Mouse (Mus musculus) liver, postnatal 0 days (tissue): ENCODE data around the gene Esyt3. TPM values are rescaled to one million over a fixed set of nuclear protein-coding genes. Genes with fewer than 3 reads are reported as not detected.

Experiments used
- ATAC-seq: fragments of 200-750 bp; cut with Nextera tagmentation; 2 replicates; pipeline ENCODE4 v1.8.0; 2017; ENCODE audit warnings: mild to moderate bottlenecking, moderate library complexity
- DNase-seq: peaks from one replicate; pipeline ENCODE4 v3.0.0-alpha.2; 2016
- H3K27ac ChIP-seq: fragments of 300-500 bp; sonication (generic); 2 replicates; pipeline ENCODE4 v1.5.1; 2014; ENCODE audit warnings: antibody characterized with exemption, moderate library complexity, mild to moderate bottlenecking, low read depth
- H3K27me3 ChIP-seq: fragments of 300-500 bp; sonication (generic); 2 replicates; pipeline ENCODE4 v1.6.1; 2014; ENCODE audit warnings: low read length, control low read depth, mixed read lengths; ENCODE audit not compliant: insufficient read depth
- H3K36me3 ChIP-seq: fragments of 300-500 bp; sonication (generic); replicated peaks from 2 replicates; pipeline ENCODE4 v1.6.1; 2014; ENCODE audit warnings: mild to moderate bottlenecking, control low read depth, low read length, moderate library complexity, mixed read lengths; ENCODE audit not compliant: insufficient read depth
- H3K4me1 ChIP-seq: fragments of 300-500 bp; sonication (generic); 2 replicates; pipeline ENCODE4 v1.6.1; 2014; ENCODE audit warnings: antibody characterized with exemption, mild to moderate bottlenecking, control low read depth; ENCODE audit not compliant: insufficient read depth
- H3K4me2 ChIP-seq: fragments of 300-500 bp; sonication (generic); 2 replicates; pipeline ENCODE4 v1.6.1; 2014; ENCODE audit warnings: low read depth, mild to moderate bottlenecking, low read length, moderate library complexity, mixed read lengths
- H3K4me3 ChIP-seq: fragments of 300-500 bp; sonication (generic); 2 replicates; pipeline ENCODE4 v1.5.1; 2014; ENCODE audit warnings: low read depth, low read length
- H3K9ac ChIP-seq: fragments of 300-500 bp; sonication (generic); replicated peaks from 2 replicates; pipeline ENCODE4 v1.6.1; 2014; ENCODE audit warnings: mild to moderate bottlenecking, moderate library complexity
- H3K9me3 ChIP-seq: fragments of 300-500 bp; sonication (generic); 2 replicates; pipeline ENCODE4 v1.6.1; 2016; ENCODE audit warnings: mild to moderate bottlenecking, control low read depth, low read length, mixed read lengths
- CTCF ChIP-seq: sonication (generic); IDR thresholded peaks from 2 replicates; pipeline ENCODE4 v1.5.1; 2016; ENCODE audit warnings: antibody characterized with exemption, low read depth
- EP300 ChIP-seq: IDR thresholded peaks from 2 replicates; pipeline ENCODE4 v1.6.1; 2016; ENCODE audit warnings: antibody characterized with exemption, low read depth, mild to moderate bottlenecking
- WGBS: fragments of 180-500 bp; shearing (Covaris S2); extraction: QIAGEN DNeasy Blood & Tissue Kit; methylation state at CpG from one replicate; pipeline ENCODE4 v1.1.7; 2014; ENCODE audit not compliant: insufficient replicate concordance; 5-methylcytosine and 5-hydroxymethylcytosine counted together
- polyA plus RNA-seq: library from polyadenylated mRNA; unstranded; fragments of >200 nt; fragmentation: Nextera tagmentation; extraction: Ambion mirVana; gene quantifications from 2 replicates; pipeline ENCODE4 v1.2.1, GENCODE M21; 2015

The Esyt3 gene
- polyA plus RNA-seq, 1 experiment from 2014 or later = 0.13 TPM

GRCm38 (mm10) chr9:99391557-99391956 lies 33.2 kb upstream of the Esyt3 start:
- H3K27ac ChIP-seq = no peak overlapping the region

DNA sequence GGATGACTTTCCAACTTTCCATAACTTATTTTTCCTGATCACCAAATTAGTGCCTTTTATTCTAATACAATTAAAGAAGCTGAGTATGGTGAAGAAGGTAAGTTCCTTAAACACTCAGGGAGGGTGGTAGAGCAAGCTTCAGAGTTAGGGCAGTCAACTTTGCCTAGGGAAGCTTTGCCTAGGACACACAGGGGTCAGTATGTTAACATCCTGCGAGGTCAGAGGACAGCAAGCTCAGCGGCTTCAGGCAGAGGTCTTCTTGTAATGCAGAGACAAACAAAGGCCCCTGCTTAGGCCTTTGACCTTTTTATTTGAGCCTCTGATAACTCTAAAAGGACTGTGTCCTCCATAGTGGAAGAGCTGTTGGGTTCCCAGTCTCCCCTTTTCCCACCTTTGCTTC lies 32.4 kb upstream of the Esyt3 start:
- no peak for DNase-seq
- no peaks in the 10 kb centered on the region for H3K36me3 ChIP-seq
- no peaks in the 10 kb centered on the region for H3K9me3 ChIP-seq
- H3K4me3 ChIP-seq = no peak overlapping the region
- TF ChIP-seq EP300 = no peak
- no peak for TF ChIP-seq CTCF
- H3K27me3 ChIP-seq = no peaks in the 10 kb centered on the region
- H3K9ac ChIP-seq = no peak overlapping the region
- peaks cover 7% of the 10 kb centered on the region for H3K4me1 ChIP-seq
- no peak overlapping the region for H3K27ac ChIP-seq
- H3K4me2 ChIP-seq = no peak overlapping the region
- 37% methylated on average over 2 of the region's 2 CpGs for WGBS
- ATAC-seq = no peak

More at GRCm38 (mm10) chr9:99391557-99391956, 33.2 kb upstream of the Esyt3 start:
- no peak for TF ChIP-seq CTCF
- TF ChIP-seq EP300 = no peak
- no peak for ATAC-seq
- no peak overlapping the region for H3K4me3 ChIP-seq
- no peaks in the 10 kb centered on the region for H3K9me3 ChIP-seq
- 83% methylated on average over 10 of the region's 10 CpGs for WGBS
- H3K9ac ChIP-seq = no peak overlapping the region
- no peaks in the 10 kb centered on the region for H3K36me3 ChIP-seq
- H3K4me1 ChIP-seq = peaks cover 7% of the 10 kb centered on the region
- DNase-seq = no peak
- no peak overlapping the region for H3K4me2 ChIP-seq
- no peaks in the 10 kb centered on the region for H3K27me3 ChIP-seq

GRCm38 (mm10) chr9:99390201-99390600 lies 31.8 kb upstream of the Esyt3 start:
- Histone ChIP-seq H3K27me3 (no peaks in the 10 kb centered on the region), H3K4me3 (no peak overlapping the region), H3K9ac (no peak overlapping the region), H3K27ac (no peak overlapping the region), H3K4me2 (no peak overlapping the region), H3K4me1 (peaks cover 7% of the 10 kb centered on the region), H3K36me3 (no peaks in the 10 kb centered on the region), H3K9me3 (no peaks in the 10 kb centered on the region)
- ATAC-seq = peak; percentile 45; the same call in 1 of the 2 replicates
- DNase-seq = no peak
- 52% methylated on average over 5 of the region's 5 CpGs for WGBS
- TF ChIP-seq CTCF (no peak), EP300 (no peak)

- 65% methylated on average over 8 of the region's 8 CpGs for WGBS
- no peak for TF ChIP-seq EP300
- TF ChIP-seq CTCF = no peak
- no peak overlapping the region for H3K9ac ChIP-seq
- no peaks in the 10 kb centered on the region for H3K36me3 ChIP-seq
- no peak overlapping the region for H3K4me2 ChIP-seq
- no peak overlapping the region for H3K27ac ChIP-seq
- H3K4me1 ChIP-seq = peaks cover 7% of the 10 kb centered on the region
- H3K9me3 ChIP-seq = no peaks in the 10 kb centered on the region
- ATAC-seq = no peak
- no peaks in the 10 kb centered on the region for H3K27me3 ChIP-seq
- DNase-seq = no peak
- no peak overlapping the region for H3K4me3 ChIP-seq
Measured at GRCm38 (mm10) chr9:99389506-99389905, 31.1 kb upstream of the Esyt3 start.

DNA sequence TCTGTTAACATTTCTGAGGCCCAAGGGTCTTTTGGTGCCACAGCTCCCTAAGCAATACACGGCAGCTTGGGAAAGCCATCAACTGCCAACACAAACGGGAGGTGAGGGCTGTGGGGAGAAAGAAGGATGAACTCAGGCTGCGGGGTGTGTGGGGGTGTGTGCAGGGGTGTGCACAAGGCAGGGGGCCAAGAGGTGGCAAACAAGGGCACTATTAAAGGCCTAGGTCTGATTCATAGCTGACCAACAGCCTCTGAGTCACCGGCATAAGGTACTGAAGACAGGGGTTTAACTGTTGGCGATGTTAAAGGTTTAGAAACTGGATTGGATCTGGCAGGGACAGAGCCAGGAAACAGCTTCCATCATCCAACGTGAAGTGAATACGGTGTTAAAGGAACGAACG lies 30.5 kb upstream of the Esyt3 start:
- H3K4me3 ChIP-seq = no peak overlapping the region
- no peak overlapping the region for H3K4me2 ChIP-seq
- ATAC-seq = no peak
- H3K27ac ChIP-seq = no peak overlapping the region
- TF ChIP-seq EP300 (no peak), CTCF (no peak)
- DNase-seq = no peak
- H3K4me1 ChIP-seq = peaks cover 7% of the 10 kb centered on the region
- 80% methylated on average over 9 of the region's 9 CpGs for WGBS
- H3K9me3 ChIP-seq = no peaks in the 10 kb centered on the region
- no peaks in the 10 kb centered on the region for H3K27me3 ChIP-seq
- H3K9ac ChIP-seq = no peak overlapping the region
- H3K36me3 ChIP-seq = no peaks in the 10 kb centered on the region

- no peak overlapping the region for H3K9ac ChIP-seq
- ATAC-seq (no peak), DNase-seq (no peak)
- H3K27me3 ChIP-seq = no peaks in the 10 kb centered on the region
- H3K9me3 ChIP-seq = no peaks in the 10 kb centered on the region
- H3K4me2 ChIP-seq = no peak overlapping the region
- no peak overlapping the region for H3K4me3 ChIP-seq
- TF ChIP-seq CTCF = no peak
- 71% methylated on average over 5 of the region's 5 CpGs for WGBS
- H3K4me1 ChIP-seq = peaks cover 7% of the 10 kb centered on the region
- H3K27ac ChIP-seq = no peak overlapping the region
- H3K36me3 ChIP-seq = no peaks in the 10 kb centered on the region
Measured at GRCm38 (mm10) chr9:99388078-99388477, 29.7 kb upstream of the Esyt3 start.

GRCm38 (mm10) chr9:99382556-99382955 lies 24.2 kb upstream of the Esyt3 start:
- H3K4me3 ChIP-seq = no peak overlapping the region
- no peaks in the 10 kb centered on the region for H3K9me3 ChIP-seq
- ATAC-seq = no peak
- no peak for TF ChIP-seq EP300
- no peak for TF ChIP-seq CTCF
- H3K4me1 ChIP-seq = no peaks in the 10 kb centered on the region
- H3K27me3 ChIP-seq = no peaks in the 10 kb centered on the region
- H3K27ac ChIP-seq = no peak overlapping the region
- no peaks in the 10 kb centered on the region for H3K36me3 ChIP-seq
- 59% methylated on average over 9 of the region's 9 CpGs for WGBS
- H3K4me2 ChIP-seq = no peak overlapping the region
- H3K9ac ChIP-seq = no peak overlapping the region
- DNase-seq = no peak
